39 mouse cellular contexts compared by ENCODE assay signal in the genomic region with DNA sequence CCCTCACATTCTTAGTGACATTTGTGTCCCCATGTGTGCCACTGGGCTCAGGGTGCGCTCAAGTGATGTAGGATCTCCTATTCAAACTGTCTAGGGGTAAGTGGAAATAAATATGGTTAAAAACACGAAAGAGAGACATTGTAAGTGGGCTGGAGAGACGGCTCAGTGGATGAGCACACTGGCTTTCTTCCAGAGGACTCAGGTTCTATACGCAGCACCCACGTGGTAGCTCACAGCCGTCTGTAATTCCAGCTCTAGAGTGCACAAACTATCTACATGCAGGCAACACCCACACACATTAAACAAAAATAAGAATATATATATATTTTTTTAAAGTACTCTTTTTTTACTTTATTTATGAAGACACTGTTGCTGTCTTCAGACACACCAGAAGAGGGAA. TPM values are rescaled to one million over a fixed set of nuclear protein-coding genes. Genes with fewer than 3 reads are reported as not detected.
"Had no signal": no experiment of that assay in that cellular context is flagged by ENCODE, and none has a peak within 500 bp of the region (broad histone marks: within the 10 kb centered on the region; RNA-seq: fewer than 3 reads in every experiment).

No protein-coding gene starts in this region.

- H3K27me3 ChIP-seq: forebrain, embryonic 15.5 days had no signal

- H3K27ac ChIP-seq: embryonic facial prominence, embryonic 10.5 days; embryonic facial prominence, embryonic 12.5 days; embryonic facial prominence, embryonic 13.5 days; embryonic facial prominence, embryonic 15.5 days; forebrain, embryonic 10.5 days; forebrain, embryonic 12.5 days; forebrain, embryonic 13.5 days; forebrain, embryonic 15.5 days; gastrocnemius, adult 2 months; heart, adult 2 months had no signal

- DNase-seq: cerebellum, adult 8-10 months; cerebellum, adult 9-10 months; cerebellum, adult 9-11 months; cerebellum, postnatal 10 days; cerebellum, postnatal 14 days; cerebellum, postnatal 25 days; cerebellum, postnatal 36 days; embryo, embryonic 11 days; forebrain, postnatal 0 days; gastrocnemius, adult 2 months; gastrocnemius, postnatal 10 days; gastrocnemius, postnatal 14 days; gastrocnemius, postnatal 25 days; gastrocnemius, postnatal 36 days; heart, adult 11 months; heart, adult 18-20 months; heart, adult 2 months had no signal

- H3K4me2 ChIP-seq: embryonic facial prominence, embryonic 12.5 days; embryonic facial prominence, embryonic 13.5 days; embryonic facial prominence, embryonic 15.5 days; forebrain, embryonic 12.5 days; forebrain, embryonic 13.5 days; forebrain, embryonic 15.5 days had no signal

- H3K4me3 ChIP-seq: embryonic facial prominence, embryonic 10.5 days; embryonic facial prominence, embryonic 12.5 days; embryonic facial prominence, embryonic 13.5 days; embryonic facial prominence, embryonic 15.5 days; erythroblast, embryonic 14.5 days; forebrain, embryonic 10.5 days; forebrain, embryonic 12.5 days; forebrain, embryonic 13.5 days; forebrain, embryonic 15.5 days; gastrocnemius, adult 2 months; heart, adult 2 months had no signal

- H3K36me3 ChIP-seq: embryonic facial prominence, embryonic 10.5 days; embryonic facial prominence, embryonic 12.5 days; embryonic facial prominence, embryonic 13.5 days; embryonic facial prominence, embryonic 15.5 days; forebrain, embryonic 10.5 days; forebrain, embryonic 12.5 days; forebrain, embryonic 15.5 days had no signal

- H3K9me3 ChIP-seq: embryonic facial prominence, embryonic 10.5 days; embryonic facial prominence, embryonic 12.5 days; embryonic facial prominence, embryonic 13.5 days; embryonic facial prominence, embryonic 15.5 days; forebrain, embryonic 10.5 days; forebrain, embryonic 12.5 days; forebrain, embryonic 13.5 days; forebrain, embryonic 15.5 days had no signal

- H3K9ac ChIP-seq: embryonic facial prominence, embryonic 12.5 days; embryonic facial prominence, embryonic 13.5 days; embryonic facial prominence, embryonic 15.5 days; forebrain, embryonic 12.5 days; forebrain, embryonic 13.5 days; forebrain, embryonic 15.5 days; forebrain, postnatal 0 days had no signal

- ATAC-seq: forebrain, embryonic 13.5 days; forebrain, embryonic 14.5 days; forebrain, embryonic 15.5 days; forebrain, embryonic 16.5 days; forebrain, postnatal 0 days had no signal

RNA-seq across cellular contexts. Expression of a gene that starts 2.5 kb away (rescaled TPM):
- total RNA-seq: common myeloid progenitor, adult 5-6 weeks; gastrocnemius, adult 18-20 months; gastrocnemius, adult 2 months; gastrocnemius, adult 8-10 months; gastrocnemius, postnatal 10 days; gastrocnemius, postnatal 14 days; gastrocnemius, postnatal 25 days; gastrocnemius, postnatal 36 days; gastrocnemius, postnatal 4 days; granulocyte monocyte progenitor cell, adult 5-6 weeks; heart, adult 18-20 months; heart, adult 2 months had no signal
- polyA plus RNA-seq: erythroblast, embryonic 14.5 days; gonadal fat pad, adult 2 months had no signal

RNA-seq across cellular contexts. Expression of a gene that starts 12.4 kb away (rescaled TPM):
- total RNA-seq: common myeloid progenitor, adult 5-6 weeks; forebrain, postnatal 0 days; gastrocnemius, adult 18-20 months; gastrocnemius, adult 2 months; gastrocnemius, adult 8-10 months; gastrocnemius, postnatal 10 days; gastrocnemius, postnatal 14 days; gastrocnemius, postnatal 25 days; gastrocnemius, postnatal 36 days; gastrocnemius, postnatal 4 days; granulocyte monocyte progenitor cell, adult 5-6 weeks; heart, adult 18-20 months; heart, adult 2 months had no signal
- polyA plus RNA-seq: cortical plate, adult 2 months; embryonic facial prominence, embryonic 10.5 days; embryonic facial prominence, embryonic 11.5 days; embryonic facial prominence, embryonic 12.5 days; embryonic facial prominence, embryonic 13.5 days; embryonic facial prominence, embryonic 14.5 days; embryonic facial prominence, embryonic 15.5 days; erythroblast, embryonic 14.5 days; forebrain, embryonic 10.5 days; forebrain, embryonic 11.5 days; forebrain, embryonic 12.5 days; forebrain, embryonic 14.5 days; forebrain, embryonic 15.5 days; forebrain, embryonic 16.5 days; forebrain, postnatal 0 days had no signal

RNA-seq across cellular contexts. Expression of a gene that starts 23.7 kb away (rescaled TPM):
- total RNA-seq: common myeloid progenitor, adult 5-6 weeks; forebrain, postnatal 0 days; gastrocnemius, adult 18-20 months; gastrocnemius, adult 2 months; gastrocnemius, adult 8-10 months; gastrocnemius, postnatal 10 days; gastrocnemius, postnatal 14 days; gastrocnemius, postnatal 25 days; gastrocnemius, postnatal 36 days; gastrocnemius, postnatal 4 days; granulocyte monocyte progenitor cell, adult 5-6 weeks; heart, adult 18-20 months; heart, adult 2 months had no signal
- polyA plus RNA-seq: cortical plate, adult 2 months; embryonic facial prominence, embryonic 10.5 days; embryonic facial prominence, embryonic 11.5 days; embryonic facial prominence, embryonic 12.5 days; embryonic facial prominence, embryonic 13.5 days; embryonic facial prominence, embryonic 14.5 days; embryonic facial prominence, embryonic 15.5 days; erythroblast, embryonic 14.5 days; forebrain, embryonic 10.5 days; forebrain, embryonic 11.5 days; forebrain, embryonic 12.5 days; forebrain, embryonic 13.5 days; forebrain, embryonic 14.5 days; forebrain, embryonic 15.5 days; forebrain, embryonic 16.5 days; forebrain, postnatal 0 days; frontal cortex, adult 2 months; heart, adult 2 months had no signal

RNA-seq across cellular contexts. Expression of a gene that starts 42.3 kb away (rescaled TPM):
- total RNA-seq: common myeloid progenitor, adult 5-6 weeks; forebrain, postnatal 0 days; gastrocnemius, adult 18-20 months; gastrocnemius, adult 2 months; gastrocnemius, adult 8-10 months; gastrocnemius, postnatal 10 days; gastrocnemius, postnatal 14 days; gastrocnemius, postnatal 25 days; gastrocnemius, postnatal 36 days; gastrocnemius, postnatal 4 days; granulocyte monocyte progenitor cell, adult 5-6 weeks; heart, adult 18-20 months; heart, adult 2 months had no signal
- polyA plus RNA-seq: cortical plate, adult 2 months; embryonic facial prominence, embryonic 10.5 days; embryonic facial prominence, embryonic 11.5 days; embryonic facial prominence, embryonic 12.5 days; embryonic facial prominence, embryonic 13.5 days; embryonic facial prominence, embryonic 14.5 days; embryonic facial prominence, embryonic 15.5 days; erythroblast, embryonic 14.5 days; forebrain, embryonic 10.5 days; forebrain, embryonic 11.5 days; forebrain, embryonic 12.5 days; forebrain, embryonic 13.5 days; forebrain, embryonic 14.5 days; forebrain, embryonic 15.5 days; forebrain, embryonic 16.5 days; forebrain, postnatal 0 days; frontal cortex, adult 2 months had no signal
